Mouse (Mus musculus) ES-E14 (cell line): ENCODE data around the gene Ezh1. TPM values are rescaled to one million over a fixed set of nuclear protein-coding genes. Genes with fewer than 3 reads are reported as not detected.
A peak's percentile ranks its signal among the peaks of the same experiment; 100 is the strongest.

Source experiments
- DNase-seq: peaks from one replicate; pipeline ENCODE4 v3.0.0-alpha.2; 2013; ENCODE audit warnings: low read depth, low spot score
- H3K27ac ChIP-seq: 2 replicates; pipeline ENCODE4 v1.5.1; 2012; ENCODE audit warnings: low read depth, mild to moderate bottlenecking, low read length, moderate library complexity, mixed read lengths; ENCODE audit not compliant: poor library complexity, insufficient read depth, severe bottlenecking
- H3K36me3 ChIP-seq: 2 replicates; pipeline ENCODE4 v1.6.1; 2012; ENCODE audit warnings: mild to moderate bottlenecking, low read length, moderate library complexity, mixed read lengths; ENCODE audit not compliant: control insufficient read depth, poor library complexity, insufficient read depth, severe bottlenecking
- H3K4me1 ChIP-seq, 2 experiments: fragments of 150-350 bp in 1 of 2; sonication (generic) in 1 of 2; 2 replicates each; pipeline ENCODE4 v1.6.1; 2012; ENCODE audit warnings: low read length in 2 of 2, mild to moderate bottlenecking in 1 of 2, mixed read lengths in 1 of 2; ENCODE audit not compliant: control insufficient read depth in 2 of 2, insufficient read depth in 2 of 2, poor library complexity in 1 of 2
- H3K4me3 ChIP-seq, 2 experiments: fragments of 150-350 bp in 1 of 2; sonication (generic) in 1 of 2; 2 replicates each; pipeline ENCODE4 v1.5.1; 2012; ENCODE audit warnings: low read length in 2 of 2, low read depth in 1 of 2, mild to moderate bottlenecking in 1 of 2, mixed read lengths in 1 of 2; ENCODE audit not compliant: insufficient read depth in 1 of 2, poor library complexity in 1 of 2, severe bottlenecking in 1 of 2
- H3K9ac ChIP-seq: 2 replicates; pipeline ENCODE4 v1.6.1; 2012; ENCODE audit warnings: low read depth, mild to moderate bottlenecking, low read length, mixed read lengths; ENCODE audit not compliant: poor library complexity, insufficient read depth, severe bottlenecking
- H3K9me3 ChIP-seq: fragments of 150-350 bp; sonication (generic); 2 replicates; pipeline ENCODE4 v1.6.1; 2012; ENCODE audit warnings: low read depth, mild to moderate bottlenecking, low read length; ENCODE audit not compliant: control insufficient read depth, insufficient read depth
- CHD2 ChIP-seq: IDR thresholded peaks from 2 replicates; pipeline ENCODE4 v1.6.1; 2014; ENCODE audit warnings: mild to moderate bottlenecking, low read depth, low read length, inconsistent platforms
- HCFC1 ChIP-seq: IDR thresholded peaks from 2 replicates; pipeline ENCODE4 v1.6.1; 2012; ENCODE audit warnings: low read length, inconsistent platforms, borderline replicate concordance; ENCODE audit not compliant: insufficient read depth
- MAFK ChIP-seq: IDR thresholded peaks from 2 replicates; pipeline ENCODE4 v1.6.1; 2014; ENCODE audit warnings: mild to moderate bottlenecking, low read depth, low read length, inconsistent platforms; ENCODE audit not compliant: insufficient read depth
- ZC3H11A ChIP-seq: IDR thresholded peaks from 2 replicates; pipeline ENCODE4 v1.6.1; 2012; ENCODE audit warnings: low read depth, mild to moderate bottlenecking, inconsistent platforms, low read length, borderline replicate concordance
- ZNF384 ChIP-seq: IDR thresholded peaks from 2 replicates; pipeline ENCODE4 v1.6.1; 2012; ENCODE audit warnings: low read depth, low read length, inconsistent platforms
- in situ Hi-C, 2 experiments: fragments of 600-800 bp; cut with MboI; formaldehyde crosslinking; loops; one replicate each; pipeline ENCODE4 v1.15.1; 2025; ENCODE audit warnings: low sequenced_read_pairs in 2 of 2, inconsistent platforms in 1 of 2; ENCODE audit not compliant: unreplicated experiment in 2 of 2
- total RNA-seq: library from RNA; depleted of rRNA; stranded (reverse); fragments of 300-350 nt; gene quantifications from 2 replicates; pipeline ENCODE4 v1.2.3, GENCODE M21; 2012

The Ezh1 gene
- total RNA-seq, 1 experiment = 18.3 TPM

GRCm38 (mm10) chr11:101230061-101230511, 3.8 kb upstream of the Ezh1 start:
- no peak overlapping the region for H3K27ac ChIP-seq
- TF ChIP-seq ZNF384 (no peak), MAFK (no peak), HCFC1 (no peak), CHD2 (no peak), ZC3H11A (no peak)
- H3K9me3 ChIP-seq = no peaks in the 10 kb centered on the region
- no peaks in the 10 kb centered on the region for H3K36me3 ChIP-seq
- DNase-seq = no peak
- peaks cover 15 to 30% of the 10 kb centered on the region in 2 experiments for H3K4me1 ChIP-seq
- H3K4me3 ChIP-seq = no peak overlapping the region
- no peak overlapping the region for H3K9ac ChIP-seq
- in situ Hi-C loops = no loop called here

GRCm38 (mm10) chr11:101229361-101229900, 3.2 kb upstream of the Ezh1 start:
- in situ Hi-C loops = no loop called here
- no peak for DNase-seq
- Histone ChIP-seq H3K4me3 (no peak overlapping the region), H3K9me3 (no peaks in the 10 kb centered on the region), H3K27ac (no peak overlapping the region), H3K4me1 (peaks cover 15 to 30% of the 10 kb centered on the region in 2 experiments), H3K9ac (no peak overlapping the region), H3K36me3 (no peaks in the 10 kb centered on the region)
- no peak for TF ChIP-seq CHD2
- no peak for TF ChIP-seq ZC3H11A
- TF ChIP-seq HCFC1 = no peak
- TF ChIP-seq MAFK = no peak
- no peak for TF ChIP-seq ZNF384

- H3K9me3 ChIP-seq = no peaks in the 10 kb centered on the region
- in situ Hi-C loops = no loop called here
- no peaks in the 10 kb centered on the region; the same call in 1 of the 2 replicates for H3K36me3 ChIP-seq
- TF ChIP-seq MAFK (no peak), HCFC1 (no peak), CHD2 (peak; percentile 34; the same call in 1 of the 2 replicates), ZNF384 (no peak)
- peaks cover 0 to 9% of the 10 kb centered on the region in 2 experiments; a peak in 1 of 4 replicates for H3K4me1 ChIP-seq
- peak overlapping the region; percentile 85 to 91 for H3K4me3 ChIP-seq
- H3K9ac ChIP-seq = peak overlapping the region; percentile 77
- no peak for DNase-seq
- H3K27ac ChIP-seq = no peak overlapping the region
Measured at GRCm38 (mm10) chr11:101225331-101226064, 765 bp downstream of the Ezh1 start.

GRCm38 (mm10) chr11:101224337-101224736, 1.9 kb downstream of the Ezh1 start:
- Histone ChIP-seq H3K4me3 (no peak overlapping the region), H3K4me1 (peaks cover 0 to under 1% of the 10 kb centered on the region in 2 experiments; a peak in 1 of 4 replicates), H3K9me3 (no peaks in the 10 kb centered on the region), H3K36me3 (no peaks in the 10 kb centered on the region; the same call in 1 of the 2 replicates), H3K9ac (no peak overlapping the region), H3K27ac (no peak overlapping the region)
- in situ Hi-C loops = no loop called here
- TF ChIP-seq HCFC1 (no peak), ZNF384 (no peak), CHD2 (no peak), ZC3H11A (no peak), MAFK (no peak)
- DNase-seq = no peak
